Mouse (Mus musculus) cortical plate, adult 2 months (tissue): ENCODE results near the gene Tbx1.

ENCODE experiments used
- CTCF ChIP-seq: fragments of 200-500 bp; IDR thresholded peaks from 2 replicates; pipeline ENCODE4 v1.5.1; 2011; ENCODE audit warnings: mild to moderate bottlenecking, control low read depth, low read length; ENCODE audit not compliant: insufficient read depth; ENCODE audit errors: extremely low read depth
- POLR2A ChIP-seq: fragments of 200-500 bp; IDR thresholded peaks from 2 replicates; pipeline ENCODE4 v1.6.1; 2011; ENCODE audit warnings: mild to moderate bottlenecking, low read length, control low read depth; ENCODE audit not compliant: insufficient read depth; ENCODE audit errors: extremely low read depth

DNA sequence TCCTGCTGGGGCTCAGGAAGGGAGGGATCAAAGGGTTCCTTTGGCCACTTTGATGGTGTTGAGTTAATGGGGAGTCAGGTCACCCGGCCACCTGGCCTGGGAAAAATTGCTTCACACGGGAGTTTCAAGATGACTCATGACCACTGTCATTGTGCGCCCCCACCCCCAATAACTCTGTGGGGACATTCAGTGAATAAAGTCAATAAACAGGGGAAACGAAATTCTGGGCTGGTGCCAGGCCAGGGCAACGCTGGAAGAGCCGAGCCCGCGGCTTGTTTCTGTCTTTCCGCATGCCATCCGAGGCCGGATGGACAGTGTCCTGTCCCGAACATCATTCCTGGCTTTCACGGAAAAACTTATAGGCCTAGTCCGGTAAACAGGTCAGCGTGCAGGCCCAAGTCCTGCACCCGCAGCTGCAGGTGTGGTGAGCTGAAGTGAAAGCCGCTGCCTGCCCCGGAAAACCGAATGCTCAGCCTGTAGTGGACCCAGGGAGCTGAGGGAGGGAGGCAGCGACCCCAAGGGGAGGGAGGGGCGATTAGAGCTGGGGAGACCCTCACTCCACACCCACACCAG lies 9.3 kb downstream of the Tbx1 start:
- no peak for TF ChIP-seq POLR2A
- TF ChIP-seq CTCF: no peak
